Mouse (Mus musculus) liver, postnatal 0 days (tissue): ENCODE measurements at regions not wholly inside any gene's neighbourhood (a gene's known extent, or its start where the extent isn't known, plus 50 kb on each side); places are given as distances from the start of the nearest gene placed in this dataset.
A peak's percentile ranks its signal among the peaks of the same experiment; 100 is the strongest.

Source experiments
- ATAC-seq: fragments of 200-750 bp; cut with Nextera tagmentation; 2 replicates; pipeline ENCODE4 v1.8.0; 2017; ENCODE audit warnings: mild to moderate bottlenecking, moderate library complexity
- DNase-seq: peaks from one replicate; pipeline ENCODE4 v3.0.0-alpha.2; 2016
- H3K27ac ChIP-seq: fragments of 300-500 bp; sonication (generic); 2 replicates; pipeline ENCODE4 v1.5.1; 2014; ENCODE audit warnings: antibody characterized with exemption, moderate library complexity, mild to moderate bottlenecking, low read depth
- H3K27me3 ChIP-seq: fragments of 300-500 bp; sonication (generic); 2 replicates; pipeline ENCODE4 v1.6.1; 2014; ENCODE audit warnings: low read length, control low read depth, mixed read lengths; ENCODE audit not compliant: insufficient read depth
- H3K36me3 ChIP-seq: fragments of 300-500 bp; sonication (generic); replicated peaks from 2 replicates; pipeline ENCODE4 v1.6.1; 2014; ENCODE audit warnings: mild to moderate bottlenecking, control low read depth, low read length, moderate library complexity, mixed read lengths; ENCODE audit not compliant: insufficient read depth
- H3K4me1 ChIP-seq: fragments of 300-500 bp; sonication (generic); 2 replicates; pipeline ENCODE4 v1.6.1; 2014; ENCODE audit warnings: antibody characterized with exemption, mild to moderate bottlenecking, control low read depth; ENCODE audit not compliant: insufficient read depth
- H3K4me2 ChIP-seq: fragments of 300-500 bp; sonication (generic); 2 replicates; pipeline ENCODE4 v1.6.1; 2014; ENCODE audit warnings: low read depth, mild to moderate bottlenecking, low read length, moderate library complexity, mixed read lengths
- H3K4me3 ChIP-seq: fragments of 300-500 bp; sonication (generic); 2 replicates; pipeline ENCODE4 v1.5.1; 2014; ENCODE audit warnings: low read depth, low read length
- H3K9ac ChIP-seq: fragments of 300-500 bp; sonication (generic); replicated peaks from 2 replicates; pipeline ENCODE4 v1.6.1; 2014; ENCODE audit warnings: mild to moderate bottlenecking, moderate library complexity
- H3K9me3 ChIP-seq: fragments of 300-500 bp; sonication (generic); 2 replicates; pipeline ENCODE4 v1.6.1; 2016; ENCODE audit warnings: mild to moderate bottlenecking, control low read depth, low read length, mixed read lengths
- CTCF ChIP-seq: sonication (generic); IDR thresholded peaks from 2 replicates; pipeline ENCODE4 v1.5.1; 2016; ENCODE audit warnings: antibody characterized with exemption, low read depth
- EP300 ChIP-seq: IDR thresholded peaks from 2 replicates; pipeline ENCODE4 v1.6.1; 2016; ENCODE audit warnings: antibody characterized with exemption, low read depth, mild to moderate bottlenecking
- whole genome bisulfite sequencing: fragments of 180-500 bp; shearing (Covaris S2); extraction: QIAGEN DNeasy Blood & Tissue Kit; methylation state at CpG from one replicate; pipeline ENCODE4 v1.1.7; 2014; ENCODE audit not compliant: insufficient replicate concordance; 5-methylcytosine and 5-hydroxymethylcytosine counted together

DNA sequence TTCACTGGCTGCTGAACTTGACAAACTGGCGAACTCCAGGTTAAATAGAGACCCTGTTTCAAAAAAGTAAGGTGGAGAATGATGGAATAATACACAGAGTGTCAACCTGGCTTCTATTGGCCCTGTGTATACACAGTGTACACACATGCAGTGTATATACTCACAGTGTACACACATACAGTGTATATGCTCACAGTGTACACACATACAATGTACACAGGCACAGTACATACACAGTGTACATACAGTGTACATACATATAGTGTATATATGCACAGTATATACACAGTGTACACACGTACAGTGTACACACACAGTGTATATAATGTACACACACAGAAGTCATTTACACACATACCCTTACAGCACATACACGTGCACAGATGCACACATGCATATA is 52.4 kb upstream of the Aldh1b1 start:
- no peaks in the 10 kb centered on the region for H3K4me1 ChIP-seq
- WGBS: 75% methylated on average over 3 of the region's 3 CpGs
- no peaks in the 10 kb centered on the region for H3K9me3 ChIP-seq
- H3K4me2 ChIP-seq: no peak overlapping the region
- no peak overlapping the region for H3K27ac ChIP-seq
- no peaks in the 10 kb centered on the region for H3K36me3 ChIP-seq
- no peak overlapping the region for H3K9ac ChIP-seq
- no peaks in the 10 kb centered on the region for H3K27me3 ChIP-seq
- H3K4me3 ChIP-seq: no peak overlapping the region
- ATAC-seq (no peak), DNase-seq (no peak)
- no peak for TF ChIP-seq EP300
- TF ChIP-seq CTCF: no peak

DNA sequence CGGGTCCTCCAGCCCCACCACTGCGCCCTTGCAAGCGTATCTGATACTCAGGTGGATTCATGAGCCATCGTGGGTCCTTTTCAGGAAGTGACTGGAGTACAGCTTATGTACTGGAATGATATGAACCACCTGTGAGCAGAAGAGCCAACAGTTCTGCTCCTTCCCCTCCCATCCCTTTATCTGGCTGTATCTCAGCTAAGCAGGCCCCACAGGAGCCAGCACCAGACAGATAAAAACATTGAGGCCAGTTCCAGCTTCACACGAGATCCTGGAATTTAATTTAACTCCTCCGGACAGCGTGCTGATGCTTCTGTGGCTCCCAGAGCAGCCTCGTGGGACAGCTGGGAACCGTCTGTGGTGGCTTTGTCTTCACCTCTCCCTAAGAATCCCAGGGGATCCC is 53.1 kb upstream of the Aldh1b1 start:
- H3K4me3 ChIP-seq: no peak overlapping the region
- H3K27ac ChIP-seq: no peak overlapping the region
- DNase-seq: no peak
- peak; percentile 35; the same call in 1 of the 2 replicates for ATAC-seq
- H3K36me3 ChIP-seq: no peaks in the 10 kb centered on the region
- H3K9me3 ChIP-seq: no peaks in the 10 kb centered on the region
- no peak overlapping the region for H3K4me2 ChIP-seq
- WGBS: 43% methylated on average over 9 of the region's 9 CpGs
- H3K27me3 ChIP-seq: no peaks in the 10 kb centered on the region
- H3K4me1 ChIP-seq: no peaks in the 10 kb centered on the region
- no peak overlapping the region for H3K9ac ChIP-seq
- no peak for TF ChIP-seq CTCF
- peak; percentile 79 for TF ChIP-seq EP300

DNA sequence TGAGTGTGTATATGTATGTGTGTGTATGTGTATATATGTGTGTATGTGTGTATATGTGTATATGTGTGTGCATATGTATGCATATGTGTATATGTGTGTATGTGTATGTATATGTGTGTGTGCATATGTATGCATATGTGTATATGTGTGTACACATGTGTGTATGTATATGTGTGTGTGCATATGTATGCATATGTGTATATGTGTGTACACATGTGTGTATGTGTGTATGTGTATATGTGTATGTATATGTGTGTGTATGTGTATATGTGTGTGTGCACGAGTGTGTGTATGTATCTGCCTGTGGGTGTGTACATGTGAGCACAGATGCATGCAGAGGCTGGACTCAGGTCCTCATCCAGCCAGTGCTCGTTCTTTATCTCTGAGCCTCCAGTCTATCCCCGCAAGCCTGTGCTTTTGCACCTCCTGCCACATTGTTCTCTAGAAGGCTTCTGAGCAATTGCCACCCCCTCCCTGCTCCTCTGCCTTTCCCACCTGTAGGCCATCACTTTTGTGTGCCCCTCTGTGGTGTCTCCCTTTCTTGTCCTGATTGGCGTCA is 53.9 kb upstream of the Aldh1b1 start:
- Histone ChIP-seq H3K27me3 (no peaks in the 10 kb centered on the region), H3K36me3 (no peaks in the 10 kb centered on the region), H3K9me3 (no peaks in the 10 kb centered on the region), H3K4me2 (no peak overlapping the region), H3K27ac (no peak overlapping the region), H3K4me3 (no peak overlapping the region), H3K9ac (no peak overlapping the region), H3K4me1 (no peaks in the 10 kb centered on the region)
- 63% methylated on average over 4 of the region's 4 CpGs for WGBS
- ATAC-seq (no peak), DNase-seq (no peak)
- TF ChIP-seq CTCF (no peak), EP300 (no peak)

DNA sequence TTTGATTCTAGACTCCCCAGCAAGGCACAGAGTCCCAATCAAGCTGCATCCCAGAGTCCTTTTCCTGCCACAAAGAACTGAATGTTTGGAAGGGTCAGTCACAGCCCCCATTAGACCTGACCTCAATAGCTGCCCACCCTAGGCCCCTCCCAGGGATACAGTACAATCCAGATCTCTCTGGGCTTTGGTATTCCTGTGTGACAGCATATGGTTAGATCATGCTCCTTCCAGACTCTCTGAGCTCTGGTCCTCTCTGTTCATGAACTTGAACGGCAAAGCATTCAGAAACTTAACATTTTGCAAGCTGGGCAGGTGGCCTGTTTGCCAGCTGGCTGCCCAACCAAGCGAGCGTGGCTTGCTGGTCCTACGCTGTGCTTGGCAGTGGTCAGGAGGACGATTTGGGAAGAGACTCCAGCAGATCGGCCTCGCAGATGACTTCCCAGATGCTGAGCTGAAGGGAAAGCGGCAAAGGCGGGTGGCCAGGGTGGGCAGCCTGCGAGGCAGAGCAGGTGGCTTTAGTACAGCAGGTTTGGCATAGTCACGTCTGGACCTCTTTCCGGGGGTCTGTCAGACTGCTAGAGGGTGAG is 58.0 kb upstream of the Aldh1b1 start:
- Histone ChIP-seq H3K36me3 (no peaks in the 10 kb centered on the region), H3K9me3 (no peaks in the 10 kb centered on the region), H3K4me3 (no peak overlapping the region), H3K9ac (no peak overlapping the region), H3K4me1 (no peaks in the 10 kb centered on the region), H3K27ac (no peak overlapping the region), H3K4me2 (no peak overlapping the region), H3K27me3 (no peaks in the 10 kb centered on the region)
- no peak for TF ChIP-seq CTCF
- TF ChIP-seq EP300: no peak
- 74% methylated on average over 12 of the region's 12 CpGs for WGBS
- ATAC-seq (no peak), DNase-seq (no peak)

DNA sequence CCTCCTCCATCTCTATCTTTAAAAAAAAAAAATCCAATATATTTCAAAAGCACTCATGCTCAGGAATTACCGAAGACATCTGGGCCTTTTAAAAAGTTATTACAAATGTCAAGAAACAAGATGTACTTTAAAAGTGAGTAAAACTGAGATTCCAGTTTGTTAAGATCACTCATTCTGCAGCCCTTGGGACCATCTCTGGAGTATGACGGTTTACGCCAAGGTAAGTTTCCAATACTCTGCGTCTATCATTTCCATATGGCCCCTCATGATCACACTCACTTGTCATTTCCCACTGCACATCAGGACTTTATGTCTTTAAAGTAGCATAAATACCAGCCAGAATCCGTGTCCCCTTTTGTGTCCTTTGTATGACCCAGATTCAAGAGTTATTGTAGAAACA is 58.5 kb upstream of the Aldh1b1 start:
- no peak for ATAC-seq
- H3K36me3 ChIP-seq: no peaks in the 10 kb centered on the region
- 80% methylated on average over 5 of the region's 5 CpGs for WGBS

DNA sequence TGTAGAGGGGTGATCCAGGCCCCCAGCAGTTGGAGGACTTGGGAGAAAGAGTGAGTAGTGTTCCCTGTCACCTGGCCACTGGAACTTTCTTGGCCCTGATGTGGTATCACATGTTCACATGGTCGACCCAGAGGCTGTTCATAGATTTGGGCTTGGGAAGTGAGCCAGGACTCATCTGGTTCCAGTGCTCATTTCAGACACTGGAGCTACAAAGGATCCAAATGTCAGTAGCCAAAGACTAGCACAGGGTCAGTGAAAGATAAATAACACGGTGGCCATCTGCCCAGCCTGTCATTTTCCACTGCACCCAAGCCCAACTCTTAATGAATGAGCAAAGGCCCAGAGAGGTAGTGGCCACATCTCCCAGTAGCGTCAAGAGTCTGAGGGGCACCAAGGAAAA is 59.1 kb upstream of the Aldh1b1 start:
- no peak overlapping the region for H3K9ac ChIP-seq
- no peaks in the 10 kb centered on the region for H3K36me3 ChIP-seq
- ATAC-seq (no peak), DNase-seq (no peak)
- no peak for TF ChIP-seq CTCF
- TF ChIP-seq EP300: no peak
- H3K4me1 ChIP-seq: no peaks in the 10 kb centered on the region
- H3K4me3 ChIP-seq: no peak overlapping the region
- H3K9me3 ChIP-seq: no peaks in the 10 kb centered on the region
- H3K27ac ChIP-seq: no peak overlapping the region
- H3K4me2 ChIP-seq: no peak overlapping the region
- 71% methylated on average over 3 of the region's 3 CpGs for WGBS
- H3K27me3 ChIP-seq: no peaks in the 10 kb centered on the region

More for the DNA sequence above, 58.5 kb upstream of the Aldh1b1 start:
- H3K9ac ChIP-seq: no peak overlapping the region
- H3K27ac ChIP-seq: no peak overlapping the region
- TF ChIP-seq EP300: no peak
- TF ChIP-seq CTCF: no peak
- H3K27me3 ChIP-seq: no peaks in the 10 kb centered on the region
- H3K4me2 ChIP-seq: no peak overlapping the region
- DNase-seq: no peak
- no peaks in the 10 kb centered on the region for H3K9me3 ChIP-seq
- no peaks in the 10 kb centered on the region for H3K4me1 ChIP-seq
- no peak overlapping the region for H3K4me3 ChIP-seq
